Mouse (Mus musculus) MEL (cell line): ENCODE data around the gene D1Ertd622e. TPM values are rescaled to one million over a fixed set of nuclear protein-coding genes. Genes with fewer than 3 reads are reported as not detected.

ENCODE experiments used
- DNase-seq: peaks from one replicate; pipeline ENCODE4 v3.0.0; 2011; ENCODE audit warnings: low read depth, low spot score
- H3K27ac ChIP-seq: 2 replicates; pipeline ENCODE4 v1.5.1; 2012; ENCODE audit warnings: low read depth, mild to moderate bottlenecking, control low read depth, low read length, moderate library complexity; ENCODE audit not compliant: control insufficient read depth
- H3K27me3 ChIP-seq, 2 experiments: fragments of 150-350 bp in 1 of 2; sonication (generic) in 1 of 2; 2 replicates each; pipeline ENCODE4 v1.6.1; 2012; ENCODE audit warnings: low read length in 2 of 2, mild to moderate bottlenecking in 2 of 2, improper control_type of control experiment in 1 of 2, moderate library complexity in 1 of 2; ENCODE audit not compliant: insufficient read depth in 2 of 2, control insufficient read depth in 1 of 2
- H3K36me3 ChIP-seq, 2 experiments: 2 replicates each; pipeline ENCODE4 v1.6.1; 2012 to 2014; ENCODE audit warnings: low read length in 2 of 2, improper control_type of control experiment in 1 of 2, inconsistent platforms in 1 of 2, mild to moderate bottlenecking in 1 of 2; ENCODE audit not compliant: insufficient read depth in 2 of 2, control insufficient read depth in 1 of 2
- H3K4me1 ChIP-seq, 2 experiments: fragments of 150-350 bp in 1 of 2; sonication (generic) in 1 of 2; 2 replicates each; pipeline ENCODE4 v1.6.1; 2012; ENCODE audit warnings: low read length in 2 of 2, improper control_type of control experiment in 1 of 2, mild to moderate bottlenecking in 1 of 2; ENCODE audit not compliant: insufficient read depth in 2 of 2, control insufficient read depth in 1 of 2
- H3K4me3 ChIP-seq, 2 experiments: fragments of 150-350 bp in 1 of 2; sonication (generic) in 1 of 2; 2 replicates each; pipeline ENCODE4 v1.5.1; 2012; ENCODE audit warnings: low read depth in 2 of 2, low read length in 2 of 2, mild to moderate bottlenecking in 2 of 2, moderate library complexity in 2 of 2, control low read depth in 1 of 2, improper control_type of control experiment in 1 of 2; ENCODE audit not compliant: control insufficient read depth in 1 of 2, insufficient read depth in 1 of 2
- H3K79me2 ChIP-seq: 2 replicates; pipeline ENCODE4 v1.6.1; 2012; ENCODE audit warnings: mild to moderate bottlenecking, low read length, moderate library complexity; ENCODE audit not compliant: control insufficient read depth, poor library complexity, insufficient read depth
- H3K9ac ChIP-seq: 2 replicates; pipeline ENCODE4 v1.6.1; 2012; ENCODE audit warnings: low read depth, mild to moderate bottlenecking, control low read depth, low read length, moderate library complexity; ENCODE audit not compliant: control insufficient read depth, poor library complexity, severe bottlenecking
- H3K9me3 ChIP-seq: fragments of 150-350 bp; sonication (generic); replicated peaks from 2 replicates; pipeline ENCODE4 v1.6.1; 2012; ENCODE audit warnings: mild to moderate bottlenecking, low read length, improper control_type of control experiment, moderate library complexity; ENCODE audit not compliant: insufficient read depth
- CHD1 ChIP-seq: IDR thresholded peaks from 2 replicates; pipeline ENCODE4 v1.6.1; 2012; ENCODE audit warnings: low read depth, mild to moderate bottlenecking, inconsistent platforms, low read length, improper control_type of control experiment
- E2F4 ChIP-seq: IDR thresholded peaks from 2 replicates; pipeline ENCODE4 v1.6.1; 2011; ENCODE audit warnings: low read depth, low read length, improper control_type of control experiment, borderline replicate concordance
- ELF1 ChIP-seq: IDR thresholded peaks from 2 replicates; pipeline ENCODE4 v1.6.1; 2014; ENCODE audit warnings: low read depth, mild to moderate bottlenecking, inconsistent platforms, low read length, improper control_type of control experiment, moderate library complexity
- EP300 ChIP-seq, 2 experiments: IDR thresholded peaks; 2 replicates each; pipeline ENCODE4 v1.6.1; 2011; ENCODE audit warnings: improper control_type of control experiment in 2 of 2, low read length in 2 of 2, low read depth in 1 of 2, mild to moderate bottlenecking in 1 of 2
- ETS1 ChIP-seq: IDR thresholded peaks from 2 replicates; pipeline ENCODE4 v1.6.1; 2012; ENCODE audit warnings: low read depth, mild to moderate bottlenecking, inconsistent platforms, low read length, improper control_type of control experiment, moderate library complexity
- GABPA ChIP-seq: IDR thresholded peaks from 2 replicates; pipeline ENCODE4 v1.6.1; 2012; ENCODE audit warnings: low read depth, mild to moderate bottlenecking, inconsistent platforms, low read length, improper control_type of control experiment, moderate library complexity
- HCFC1 ChIP-seq: IDR thresholded peaks from 2 replicates; pipeline ENCODE4 v1.6.1; 2012; ENCODE audit warnings: low read depth, mild to moderate bottlenecking, inconsistent platforms, low read length, improper control_type of control experiment, moderate library complexity
- JUND ChIP-seq: IDR thresholded peaks from 2 replicates; pipeline ENCODE4 v1.6.1; 2011; ENCODE audit warnings: low read depth, mild to moderate bottlenecking, improper control_type of control experiment, low read length
- KAT2A ChIP-seq: conservative IDR thresholded peaks from 2 replicates; pipeline ENCODE4 v1.6.1; 2012; ENCODE audit warnings: low read depth, low read length, improper control_type of control experiment, inconsistent platforms
- MAFK ChIP-seq: IDR thresholded peaks from 2 replicates; pipeline ENCODE4 v1.6.1; 2011; ENCODE audit warnings: low read depth, mild to moderate bottlenecking, low read length, improper control_type of control experiment, borderline replicate concordance
- MAX ChIP-seq: IDR thresholded peaks from 2 replicates; pipeline ENCODE4 v1.6.1; 2011; ENCODE audit warnings: low read length, improper control_type of control experiment
- MAZ ChIP-seq: IDR thresholded peaks from 2 replicates; pipeline ENCODE4 v1.6.1; 2012; ENCODE audit warnings: low read depth, mild to moderate bottlenecking, inconsistent platforms, low read length, improper control_type of control experiment
- MYB ChIP-seq: IDR thresholded peaks from 2 replicates; pipeline ENCODE4 v1.6.1; 2011; ENCODE audit warnings: mild to moderate bottlenecking, low read depth, low read length, improper control_type of control experiment
- NRF1 ChIP-seq: IDR thresholded peaks from 2 replicates; pipeline ENCODE4 v1.6.1; 2014; ENCODE audit warnings: low read depth, mild to moderate bottlenecking, inconsistent platforms, low read length, improper control_type of control experiment, moderate library complexity; ENCODE audit not compliant: poor library complexity, insufficient read depth, severe bottlenecking
- POLR2A ChIP-seq, 2 experiments: IDR thresholded peaks; 2 replicates each; pipeline ENCODE4 v1.6.1; 2011 to 2012; ENCODE audit warnings: low read length in 2 of 2, mild to moderate bottlenecking in 2 of 2, control low read depth in 1 of 2, improper control_type of control experiment in 1 of 2, low read depth in 1 of 2, moderate library complexity in 1 of 2; ENCODE audit not compliant: control insufficient read depth in 1 of 2, insufficient read depth in 1 of 2, poor library complexity in 1 of 2
- POLR2AphosphoS2 ChIP-seq: IDR thresholded peaks from 2 replicates; pipeline ENCODE4 v1.6.1; 2011; ENCODE audit warnings: low read length, improper control_type of control experiment
- RCOR1 ChIP-seq: IDR thresholded peaks from 2 replicates; pipeline ENCODE4 v1.6.1; 2012; ENCODE audit warnings: low read depth, mild to moderate bottlenecking, inconsistent platforms, low read length, improper control_type of control experiment
- SMC3 ChIP-seq: IDR thresholded peaks from 2 replicates; pipeline ENCODE4 v1.6.1; 2011; ENCODE audit warnings: low read depth, low read length, improper control_type of control experiment
- TBP ChIP-seq: IDR thresholded peaks from 2 replicates; pipeline ENCODE4 v1.8.0; 2011; ENCODE audit warnings: low read depth, low read length, improper control_type of control experiment
- TCF12 ChIP-seq: IDR thresholded peaks from 2 replicates; pipeline ENCODE4 v1.6.1; 2014; ENCODE audit warnings: low read depth, mild to moderate bottlenecking, inconsistent platforms, low read length, improper control_type of control experiment, moderate library complexity
- UBTF ChIP-seq: IDR thresholded peaks from 2 replicates; pipeline ENCODE4 v1.6.1; 2012; ENCODE audit warnings: low read depth, mild to moderate bottlenecking, inconsistent platforms, low read length, improper control_type of control experiment, moderate library complexity, borderline replicate concordance; ENCODE audit not compliant: insufficient read depth
- USF1 ChIP-seq: IDR thresholded peaks from 2 replicates; pipeline ENCODE4 v1.6.1; 2014; ENCODE audit warnings: low read depth, mild to moderate bottlenecking, inconsistent platforms, low read length, improper control_type of control experiment, moderate library complexity
- ZC3H11A ChIP-seq: IDR thresholded peaks from 2 replicates; pipeline ENCODE4 v1.6.1; 2012; ENCODE audit warnings: low read depth, mild to moderate bottlenecking, inconsistent platforms, low read length, improper control_type of control experiment
- polyA plus RNA-seq, 2 experiments: library from polyadenylated mRNA; stranded (reverse) in 1 of 2; unstranded in 1 of 2; fragments of >175 nt in 1 of 2; fragments of >200 nt in 1 of 2; gene quantifications; 2 replicates each; pipeline versions ENCODE4 v1.2.1 to v1.2.4; 2012; ENCODE audit warnings: low replicate concordance in 2 of 2, low read depth in 1 of 2; ENCODE audit not compliant: insufficient read length in 2 of 2, insufficient read depth in 1 of 2, missing spikeins in 1 of 2
- total RNA-seq: library from RNA; depleted of rRNA; stranded (reverse); fragments of 300-350 nt; gene quantifications from 2 replicates; pipeline ENCODE4 v1.2.3, GENCODE M21; 2012

Gene D1Ertd622e
- total and polyA plus RNA-seq, 3 experiments: 26.8 to 53.9 (median 46.5) TPM

DNA sequence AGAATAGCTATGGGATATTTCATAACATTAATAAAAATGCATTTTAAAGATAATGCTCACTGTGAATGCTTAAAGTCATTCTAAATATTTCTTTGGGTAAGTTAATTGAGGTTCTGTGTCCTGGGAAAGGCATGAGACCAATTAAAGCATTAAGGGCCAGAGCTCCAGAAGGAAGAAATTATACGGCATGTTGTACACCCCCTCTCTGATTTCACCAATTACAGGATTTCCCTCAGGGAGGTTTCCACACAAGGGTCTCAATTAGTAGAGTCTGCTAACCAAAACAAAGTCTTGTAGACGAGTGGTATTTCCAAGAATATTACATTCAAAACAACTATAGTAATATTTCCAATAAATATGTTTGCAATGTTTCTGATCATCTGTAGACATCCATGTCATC, 50.1 kb downstream of the D1Ertd622e start:
- H3K27me3 ChIP-seq: no peaks in the 10 kb centered on the region
- H3K4me3 ChIP-seq: no peak overlapping the region
- H3K79me2 ChIP-seq: no peaks in the 10 kb centered on the region
- no peaks in the 10 kb centered on the region for H3K36me3 ChIP-seq
- H3K27ac ChIP-seq: no peak overlapping the region
- no peaks in the 10 kb centered on the region for H3K9me3 ChIP-seq
- DNase-seq: no peak
- no peak overlapping the region for H3K9ac ChIP-seq
- TF ChIP-seq EP300 (IDR thresholded peaks at IDR 0.05; ENCODE audit: low read depth in 1 of 2, low read length in 2 of 2): no peak
- TF ChIP-seq NRF1: no peak
- no peak for TF ChIP-seq UBTF
- no peak for TF ChIP-seq GABPA
- TF ChIP-seq POLR2AphosphoS2: no peak
- no peak for TF ChIP-seq SMC3
- TF ChIP-seq E2F4: no peak
- no peaks in the 10 kb centered on the region for H3K4me1 ChIP-seq

DNA sequence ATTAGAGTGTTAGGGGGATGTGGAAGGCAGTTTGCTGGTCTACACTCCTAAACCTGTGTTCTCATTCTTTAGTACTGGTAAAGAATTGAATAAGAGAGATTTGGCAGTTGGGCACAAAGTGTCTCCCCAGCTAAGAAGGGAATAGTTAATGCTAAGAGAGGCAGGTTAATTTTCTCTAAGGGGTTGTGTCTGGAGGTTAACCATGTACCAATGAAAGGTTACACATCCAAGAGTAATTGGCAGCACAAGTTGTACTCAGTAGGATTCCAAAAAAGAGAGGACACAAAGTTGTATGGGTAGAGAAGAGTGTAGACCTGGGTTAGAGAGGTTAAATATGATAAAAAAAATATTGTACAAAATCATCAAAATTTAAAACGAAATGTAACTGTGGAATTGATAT, 58.5 kb downstream of the D1Ertd622e start:
- DNase-seq: no peak
- Histone ChIP-seq H3K9ac (no peak overlapping the region), H3K9me3 (no peaks in the 10 kb centered on the region), H3K27ac (no peak overlapping the region), H3K4me3 (no peak overlapping the region), H3K4me1 (peaks cover 0 to 5% of the 10 kb centered on the region in 2 experiments; a peak in 1 of 4 replicates), H3K27me3 (no peaks in the 10 kb centered on the region), H3K79me2 (no peaks in the 10 kb centered on the region), H3K36me3 (no peaks in the 10 kb centered on the region; a peak in 1 of 4 replicates)
- TF ChIP-seq JUND (no peak), ETS1 (no peak), MAFK (no peak), POLR2A (IDR thresholded peaks at IDR 0.05; ENCODE audit: control insufficient read depth in 1 of 2, insufficient read depth in 1 of 2, low read depth in 1 of 2, low read length in 2 of 2, poor library complexity in 1 of 2) (no peak), CHD1 (no peak), HCFC1 (no peak), ELF1 (no peak), TCF12 (no peak), MAZ (no peak), USF1 (no peak), ZC3H11A (no peak), EP300 (IDR thresholded peaks at IDR 0.05; ENCODE audit: low read depth in 1 of 2, low read length in 2 of 2) (no peak), MYB (no peak), KAT2A (no peak), MAX (no peak), UBTF (no peak), TBP (no peak), RCOR1 (no peak)
